Mouse (Mus musculus): ENCODE measurements around the gene Erich3. TPM values are rescaled to one million over a fixed set of nuclear protein-coding genes. Genes with fewer than 3 reads are reported as not detected.

Erich3 gene
- total RNA-seq, 2 experiments from 2014 or later = 7.9 to 8.4 TPM

Other genes with a start within 250 kb of the Erich3 start
- 10 to 100 TPM; 20.6 to 25.8 TPM for gene Cryz, start 67.1 kb upstream of the Erich3 start, total RNA-seq (2021)
- gene Tyw3, start 66.8 kb upstream of the Erich3 start, total RNA-seq (2021) = 10 to 100 TPM; 11.5 to 14.3 TPM

All from layer of hippocampus, adult 18-20 months (tissue).